ENCODE assay signal across 30 mouse cellular contexts in the genomic region with DNA sequence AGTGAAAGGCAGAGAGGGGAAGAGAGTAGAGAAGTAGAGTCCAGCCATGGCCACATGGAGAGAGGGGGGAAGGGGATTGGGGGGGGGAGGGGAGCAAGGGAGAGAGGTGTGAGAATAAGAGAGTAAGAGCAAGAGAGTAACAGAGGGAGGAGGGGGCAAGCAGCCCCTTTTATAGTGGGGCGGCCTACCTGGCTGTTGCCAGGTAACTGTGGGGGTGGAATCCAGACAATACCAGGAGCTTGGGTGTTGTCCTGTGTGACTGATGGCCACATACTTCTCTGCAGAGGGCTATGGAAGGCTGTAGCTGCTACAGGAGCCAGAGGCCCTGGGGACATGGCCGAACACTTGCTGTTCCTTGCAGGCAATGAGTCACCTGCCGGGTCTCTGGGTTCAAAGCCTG.
A peak's percentile ranks its signal among the peaks of the same experiment; 100 is the strongest.
DNase-seq lines count a peak whose midpoint lies in the region; ATAC-seq lines count a peak whose summit lies in the region.
"Had no signal": no experiment of that assay in that cellular context is flagged by ENCODE, and none has a peak within 500 bp of the region (broad histone marks: within the 10 kb centered on the region; RNA-seq: fewer than 3 reads in every experiment).

No protein-coding gene starts in this region.

- peak overlapping the region; percentile 40; the same call in 1 of the 2 replicates for H3K27ac ChIP-seq in hindbrain, embryonic 10.5 days
- H3K27ac ChIP-seq in hindbrain, embryonic 12.5 days = no peak overlapping the region
- H3K27ac ChIP-seq in midbrain, embryonic 10.5 days (replicated peaks) = 0 out of 2 replicates have a peak overlapping the region, but pooled peaks have one; percentile 55
- no peak overlapping the region for H3K27ac ChIP-seq in midbrain, embryonic 13.5 days
- H3K27ac ChIP-seq: embryonic facial prominence, embryonic 12.5 days; embryonic facial prominence, embryonic 15.5 days; gastrocnemius, adult 2 months; heart, adult 2 months; heart, embryonic 15.5 days; hindbrain, embryonic 15.5 days had no signal

- H3K36me3 ChIP-seq in hindbrain, embryonic 10.5 days = no peaks in the 10 kb centered on the region
- no peaks in the 10 kb centered on the region for H3K36me3 ChIP-seq in hindbrain, embryonic 12.5 days
- no peaks in the 10 kb centered on the region for H3K36me3 ChIP-seq in midbrain, embryonic 10.5 days
- no peaks in the 10 kb centered on the region for H3K36me3 ChIP-seq in midbrain, embryonic 13.5 days
- H3K36me3 ChIP-seq: embryonic facial prominence, embryonic 12.5 days; embryonic facial prominence, embryonic 15.5 days; heart, embryonic 12.5 days; heart, embryonic 15.5 days; hindbrain, embryonic 15.5 days had no signal

- H3K4me1 ChIP-seq in hindbrain, embryonic 10.5 days (replicated peaks) = peaks cover 23% of the 10 kb centered on the region
- H3K4me1 ChIP-seq in hindbrain, embryonic 12.5 days = 0 out of 2 replicates have a peak, but pooled peaks cover 4% of the 10 kb centered on the region
- H3K4me1 ChIP-seq in midbrain, embryonic 10.5 days = peaks cover 7% of the 10 kb centered on the region
- H3K4me1 ChIP-seq in midbrain, embryonic 13.5 days (replicated peaks) = peaks cover 18% of the 10 kb centered on the region
- H3K4me1 ChIP-seq: embryonic facial prominence, embryonic 12.5 days; embryonic facial prominence, embryonic 15.5 days; heart, embryonic 12.5 days; heart, embryonic 15.5 days had no signal

- no peak overlapping the region for H3K9ac ChIP-seq in hindbrain, embryonic 12.5 days
- no peak overlapping the region for H3K9ac ChIP-seq in midbrain, embryonic 13.5 days (replicated peaks)
- H3K9ac ChIP-seq: embryonic facial prominence, embryonic 12.5 days; embryonic facial prominence, embryonic 15.5 days; forebrain, postnatal 0 days; heart, embryonic 12.5 days; heart, embryonic 15.5 days; hindbrain, embryonic 15.5 days had no signal

- WGBS in hindbrain, embryonic 10.5 days = 91% methylated on average over 3 of the region's 3 CpGs
- 96% methylated on average over 3 of the region's 3 CpGs for WGBS in hindbrain, embryonic 12.5 days
- WGBS in midbrain, embryonic 10.5 days = 96% methylated on average over 3 of the region's 3 CpGs
- 98% methylated on average over 3 of the region's 3 CpGs for WGBS in midbrain, embryonic 13.5 days

- no peak overlapping the region for H3K4me2 ChIP-seq in hindbrain, embryonic 12.5 days (replicated peaks)
- no peak overlapping the region for H3K4me2 ChIP-seq in midbrain, embryonic 13.5 days (replicated peaks)
- H3K4me2 ChIP-seq: embryonic facial prominence, embryonic 12.5 days; embryonic facial prominence, embryonic 15.5 days; heart, embryonic 12.5 days; heart, embryonic 15.5 days; hindbrain, embryonic 15.5 days had no signal

- no peak; the same call in 1 of the 2 replicates for ATAC-seq in hindbrain, embryonic 12.5 days (ENCODE audit: low FRiP score)
- no peak for ATAC-seq in midbrain, embryonic 13.5 days
- ATAC-seq: forebrain, postnatal 0 days; inflammation-experienced regulatory T-cells, adult 6 months; intestine, embryonic 16.5 days; Patski had no signal

- no peaks in the 10 kb centered on the region for H3K27me3 ChIP-seq in hindbrain, embryonic 10.5 days (ENCODE audit: insufficient read depth, poor library complexity, severe bottlenecking)
- H3K27me3 ChIP-seq in hindbrain, embryonic 12.5 days = no peaks in the 10 kb centered on the region
- H3K27me3 ChIP-seq in midbrain, embryonic 10.5 days (ENCODE audit: low read depth, poor library complexity, severe bottlenecking) = no peaks in the 10 kb centered on the region
- no peaks in the 10 kb centered on the region for H3K27me3 ChIP-seq in midbrain, embryonic 13.5 days
- H3K27me3 ChIP-seq: CH12.LX; embryonic facial prominence, embryonic 12.5 days; embryonic facial prominence, embryonic 15.5 days; heart, embryonic 12.5 days; heart, embryonic 15.5 days; hindbrain, embryonic 15.5 days; Patski had no signal

- H3K4me3 ChIP-seq in hindbrain, embryonic 10.5 days = no peak overlapping the region
- no peak overlapping the region for H3K4me3 ChIP-seq in hindbrain, embryonic 12.5 days
- no peak overlapping the region for H3K4me3 ChIP-seq in midbrain, embryonic 10.5 days
- no peak overlapping the region for H3K4me3 ChIP-seq in midbrain, embryonic 13.5 days (replicated peaks)
- H3K4me3 ChIP-seq: embryonic facial prominence, embryonic 12.5 days; embryonic facial prominence, embryonic 15.5 days; gastrocnemius, adult 2 months; heart, adult 2 months; heart, embryonic 12.5 days; heart, embryonic 15.5 days; hindbrain, embryonic 15.5 days had no signal

- DNase-seq in hindbrain, embryonic 10.5 days (ENCODE audit: low spot score) = no peak
- no peak for DNase-seq in midbrain, embryonic 10.5 days (ENCODE audit: low spot score)
- DNase-seq in R1 (ENCODE audit: low read depth, low spot score) = peak; percentile 61
- no peak for DNase-seq in gastrocnemius, postnatal 25 days
- DNase-seq: adrenal gland, adult 2 months; adrenal gland, postnatal 14 days; B cell, adult 2 months; cerebellum, adult 11 months; cerebellum, adult 2 months; cerebellum, adult 9-11 months; cerebellum, postnatal 25 days; forebrain, postnatal 0 days; gastrocnemius, adult 2 months; gastrocnemius, postnatal 14 days; heart, adult 2 months; heart, postnatal 10 days; heart, postnatal 36 days; kidney, adult 18-20 months had no signal

- no peaks in the 10 kb centered on the region for H3K9me3 ChIP-seq in hindbrain, embryonic 10.5 days
- no peaks in the 10 kb centered on the region for H3K9me3 ChIP-seq in hindbrain, embryonic 12.5 days (replicated peaks)
- H3K9me3 ChIP-seq in midbrain, embryonic 10.5 days (replicated peaks) = no peaks in the 10 kb centered on the region
- no peaks in the 10 kb centered on the region for H3K9me3 ChIP-seq in midbrain, embryonic 13.5 days
- H3K9me3 ChIP-seq: embryonic facial prominence, embryonic 12.5 days; embryonic facial prominence, embryonic 15.5 days; G1E; heart, embryonic 12.5 days; heart, embryonic 15.5 days; hindbrain, embryonic 15.5 days had no signal

Comparison
In these comparisons a context has a peak if more than half of its experiments do, and no peak if none do; other contexts are left out.
1. H3K27ac ChIP-seq: peak in hindbrain, embryonic 10.5 days (single experiment) and midbrain, embryonic 10.5 days (single experiment); none in hindbrain, embryonic 12.5 days (single experiment) and midbrain, embryonic 13.5 days (single experiment).